Mouse (Mus musculus): ENCODE measurements around the gene Fthl17f. TPM values are rescaled to one million over a fixed set of nuclear protein-coding genes. Genes with fewer than 3 reads are reported as not detected.
"Not testable (repeated sequence)": the region's sequence is repeated elsewhere in the genome, so short reads cannot be mapped to it uniquely, and the experiment has no call there.

Gene Fthl17f
- polyA plus RNA-seq (2015; fragmentation: Nextera tagmentation; extraction: Ambion mirVana) = not detected in 2 replicates

- not testable (repeated sequence) for H3K27ac ChIP-seq; H3K9ac ChIP-seq; H3K27me3 ChIP-seq (replicated peaks); H3K9me3 ChIP-seq; H3K36me3 ChIP-seq; ATAC-seq (ENCODE audit: insufficient read depth, low FRiP score, low read depth); H3K4me3 ChIP-seq (replicated peaks); H3K4me2 ChIP-seq; H3K4me1 ChIP-seq
- WGBS = 85% methylated on average over 11 of the region's 11 CpGs
These were observed at the start of gene Fthl17f for GRCm38 (mm10) chrX:9062715-9063114. Gene Fthl17f (plus strand): TSS chrX:9063015.

GRCm38 (mm10) chrX:9016079-9016478, 46.7 kb upstream of the Fthl17f start:
- 38% methylated on average over 1 of the region's 1 CpGs for WGBS
- H3K27me3 ChIP-seq (replicated peaks) = no peaks in the 10 kb centered on the region
- no peak overlapping the region for H3K4me3 ChIP-seq (replicated peaks)
- no peak overlapping the region for H3K4me2 ChIP-seq
- no peak for ATAC-seq (ENCODE audit: insufficient read depth, low FRiP score, low read depth)
- H3K9me3 ChIP-seq = no peaks in the 10 kb centered on the region
- H3K36me3 ChIP-seq = no peaks in the 10 kb centered on the region
- no peaks in the 10 kb centered on the region for H3K4me1 ChIP-seq
- no peak overlapping the region for H3K9ac ChIP-seq
- no peak overlapping the region for H3K27ac ChIP-seq

GRCm38 (mm10) chrX:9019481-9019880, 43.3 kb upstream of the Fthl17f start:
- no peak overlapping the region for H3K9ac ChIP-seq
- H3K4me3 ChIP-seq (replicated peaks) = no peak overlapping the region
- H3K4me1 ChIP-seq = no peaks in the 10 kb centered on the region
- 58% methylated on average over 10 of the region's 10 CpGs for WGBS
- H3K36me3 ChIP-seq = no peaks in the 10 kb centered on the region
- no peak for ATAC-seq (ENCODE audit: insufficient read depth, low FRiP score, low read depth)
- H3K27ac ChIP-seq = no peak overlapping the region
- H3K9me3 ChIP-seq = no peaks in the 10 kb centered on the region
- no peak overlapping the region for H3K4me2 ChIP-seq
- H3K27me3 ChIP-seq (replicated peaks) = no peaks in the 10 kb centered on the region

- not testable (repeated sequence) for H3K36me3 ChIP-seq; H3K9me3 ChIP-seq; H3K4me2 ChIP-seq; H3K27me3 ChIP-seq (replicated peaks); ATAC-seq (ENCODE audit: insufficient read depth, low FRiP score, low read depth); H3K4me1 ChIP-seq; H3K9ac ChIP-seq; H3K27ac ChIP-seq; H3K4me3 ChIP-seq (replicated peaks)
- WGBS = 100% methylated on average over 1 of the region's 10 CpGs
These were observed 29.6 kb upstream of the Fthl17f start, which contains the start of gene Fthl17e for GRCm38 (mm10) chrX:9033193-9033592. Gene Fthl17e (plus strand): TSS chrX:9033493.

- not testable (repeated sequence) for H3K27me3 ChIP-seq (replicated peaks); H3K9ac ChIP-seq; H3K36me3 ChIP-seq; H3K4me3 ChIP-seq (replicated peaks); ATAC-seq (ENCODE audit: insufficient read depth, low FRiP score, low read depth); H3K4me1 ChIP-seq; H3K9me3 ChIP-seq; H3K27ac ChIP-seq; H3K4me2 ChIP-seq
- WGBS = 30% methylated on average over 3 of the region's 4 CpGs
These were observed 21.2 kb upstream of the Fthl17f start for GRCm38 (mm10) chrX:9041611-9042010.

GRCm38 (mm10) chrX:9060952-9061351, 1.9 kb upstream of the Fthl17f start:
- H3K9ac ChIP-seq; H3K9me3 ChIP-seq; H3K27me3 ChIP-seq (replicated peaks); H3K4me2 ChIP-seq; ATAC-seq (ENCODE audit: insufficient read depth, low FRiP score, low read depth); H3K36me3 ChIP-seq; H3K4me3 ChIP-seq (replicated peaks); H3K27ac ChIP-seq; H3K4me1 ChIP-seq: not testable (repeated sequence)
- 25% methylated on average over 9 of the region's 9 CpGs for whole genome bisulfite sequencing

- Histone ChIP-seq H3K4me3 (replicated peaks) (no peak overlapping the region), H3K9me3 (no peaks in the 10 kb centered on the region), H3K27ac (no peak overlapping the region), H3K4me1 (no peaks in the 10 kb centered on the region), H3K9ac (no peak overlapping the region), H3K36me3 (no peaks in the 10 kb centered on the region), H3K27me3 (replicated peaks) (no peaks in the 10 kb centered on the region), H3K4me2 (no peak overlapping the region)
- 87% methylated on average over 4 of the region's 4 CpGs for WGBS
- no peak for ATAC-seq (ENCODE audit: insufficient read depth, low FRiP score, low read depth)
These were observed 714 bp upstream of the Fthl17f start for GRCm38 (mm10) chrX:9062101-9062500.

- WGBS = 21% methylated on average over 9 of the region's 10 CpGs
- H3K4me3 ChIP-seq (replicated peaks); H3K27ac ChIP-seq; H3K9me3 ChIP-seq; H3K9ac ChIP-seq; H3K36me3 ChIP-seq; ATAC-seq (ENCODE audit: insufficient read depth, low FRiP score, low read depth); H3K27me3 ChIP-seq (replicated peaks); H3K4me2 ChIP-seq; H3K4me1 ChIP-seq: not testable (repeated sequence)
These were observed 14.9 kb downstream of the Fthl17f start for GRCm38 (mm10) chrX:9077699-9078098.

- not testable (repeated sequence) for H3K4me3 ChIP-seq (replicated peaks); H3K27me3 ChIP-seq (replicated peaks); H3K4me1 ChIP-seq; ATAC-seq (ENCODE audit: insufficient read depth, low FRiP score, low read depth); H3K9me3 ChIP-seq; H3K9ac ChIP-seq; H3K4me2 ChIP-seq; H3K27ac ChIP-seq; H3K36me3 ChIP-seq
These were observed 32.3 kb downstream of the Fthl17f start for GRCm38 (mm10) chrX:9095066-9095465.

GRCm38 (mm10) chrX:9104262-9104661, 41.4 kb downstream of the Fthl17f start, which contains the start of gene 4930402K13Rik:
Gene 4930402K13Rik (plus strand): TSS chrX:9104562.
- Histone ChIP-seq H3K27ac (no peak within 1 kb of the TSS), H3K4me2 (no peak within 1 kb of the TSS), H3K4me1 (no peaks in the 10 kb centered on the region), H3K36me3 (no peaks in the 10 kb centered on the region), H3K4me3 (replicated peaks) (no peak within 1 kb of the TSS), H3K27me3 (replicated peaks) (no peaks in the 10 kb centered on the region), H3K9ac (no peak within 1 kb of the TSS), H3K9me3 (no peaks in the 10 kb centered on the region)
- ATAC-seq (ENCODE audit: insufficient read depth, low FRiP score, low read depth) = no peak
- 89% methylated on average over 6 of the region's 6 CpGs for WGBS

- no peak overlapping the region for H3K9ac ChIP-seq
- ATAC-seq (ENCODE audit: insufficient read depth, low FRiP score, low read depth) = no peak
- no peaks in the 10 kb centered on the region for H3K9me3 ChIP-seq
- no peak overlapping the region for H3K4me2 ChIP-seq
- no peaks in the 10 kb centered on the region for H3K36me3 ChIP-seq
- no peak overlapping the region for H3K27ac ChIP-seq
- no peaks in the 10 kb centered on the region for H3K27me3 ChIP-seq (replicated peaks)
- H3K4me3 ChIP-seq (replicated peaks) = no peak overlapping the region
- H3K4me1 ChIP-seq = no peaks in the 10 kb centered on the region
- 42% methylated on average over 2 of the region's 2 CpGs for WGBS
These were observed 47.6 kb downstream of the Fthl17f start for GRCm38 (mm10) chrX:9110381-9110780.
